Mouse (Mus musculus) forebrain, embryonic 14.5 days (tissue): ENCODE data around the gene Igf2bp2. TPM values are rescaled to one million over a fixed set of nuclear protein-coding genes. Genes with fewer than 3 reads are reported as not detected.

Source experiments
- ATAC-seq: fragments of 200-750 bp; cut with Nextera tagmentation; 2 replicates; pipeline ENCODE4 v1.8.0; 2017; ENCODE audit warnings: mild to moderate bottlenecking, moderate library complexity
- DNase-seq: peaks from one replicate; pipeline ENCODE4 v3.0.0-alpha.2; 2015; ENCODE audit warnings: low spot score
- H3K27ac ChIP-seq: fragments of 300-500 bp; sonication (generic); 2 replicates; pipeline ENCODE4 v1.5.1; 2014; ENCODE audit warnings: low read depth, mild to moderate bottlenecking, control low read depth, low read length, moderate library complexity
- H3K27me3 ChIP-seq: fragments of 300-500 bp; sonication (generic); replicated peaks from 2 replicates; pipeline ENCODE4 v1.6.1; 2014; ENCODE audit warnings: low read length, control low read depth, mixed read lengths; ENCODE audit not compliant: control insufficient read depth, insufficient read depth
- H3K36me3 ChIP-seq: fragments of 300-500 bp; sonication (generic); 2 replicates; pipeline ENCODE4 v1.6.1; 2014; ENCODE audit warnings: low read length, control low read depth; ENCODE audit not compliant: control insufficient read depth, insufficient read depth
- H3K4me1 ChIP-seq: fragments of 300-500 bp; sonication (generic); 2 replicates; pipeline ENCODE4 v1.6.1; 2014; ENCODE audit warnings: antibody characterized with exemption, low read length, control low read depth; ENCODE audit not compliant: control insufficient read depth, insufficient read depth
- H3K4me2 ChIP-seq: fragments of 300-500 bp; sonication (generic); 2 replicates; pipeline ENCODE4 v1.6.1; 2014; ENCODE audit warnings: mild to moderate bottlenecking, control low read depth, low read length
- H3K4me3 ChIP-seq: fragments of 300-500 bp; sonication (generic); 2 replicates; pipeline ENCODE4 v1.5.1; 2014; ENCODE audit warnings: low read depth, low read length, control low read depth
- H3K9ac ChIP-seq: fragments of 300-500 bp; sonication (generic); 2 replicates; pipeline ENCODE4 v1.6.1; 2014; ENCODE audit warnings: mild to moderate bottlenecking, low read length, control low read depth, moderate library complexity
- H3K9me3 ChIP-seq: fragments of 300-500 bp; sonication (generic); replicated peaks from 2 replicates; pipeline ENCODE4 v1.6.1; 2016; ENCODE audit warnings: low read length, control low read depth, mixed read lengths; ENCODE audit not compliant: control insufficient read depth
- WGBS: fragments of 180-500 bp; shearing (Covaris S2); extraction: QIAGEN DNeasy Blood & Tissue Kit; methylation state at CpG from one replicate; pipeline ENCODE4 v1.1.7; 2014; 5-methylcytosine and 5-hydroxymethylcytosine counted together
- polyA plus RNA-seq: library from polyadenylated mRNA; unstranded; fragments of >200 nt; fragmentation: Nextera tagmentation; extraction: Ambion mirVana; gene quantifications from 2 replicates; pipeline ENCODE4 v1.2.1, GENCODE M21; 2014

The Igf2bp2 gene
- polyA plus RNA-seq, 1 experiment from 2014 or later: 25.1 TPM

DNA sequence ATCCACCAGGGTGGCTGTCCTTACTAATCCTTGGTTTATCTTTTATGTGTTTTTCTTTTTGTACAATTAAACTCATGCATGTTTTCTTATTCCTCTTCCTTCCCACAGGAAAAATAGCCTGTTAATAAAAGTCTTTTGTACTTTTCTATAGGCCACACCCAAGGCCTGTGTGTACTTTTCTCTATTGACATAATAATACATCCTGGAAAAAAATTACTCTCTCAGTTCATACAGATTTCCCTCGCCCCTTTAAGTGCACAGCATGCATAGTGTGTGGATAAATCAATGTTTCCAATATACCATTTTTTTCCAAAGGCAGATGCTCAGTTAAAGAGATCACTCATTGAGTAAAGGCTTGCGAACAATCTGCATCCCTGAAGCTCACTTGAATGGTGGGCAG, 14.9 kb upstream of the Igf2bp2 start:
- WGBS: 89% methylated on average over 2 of the region's 2 CpGs
- no peak overlapping the region for H3K27ac ChIP-seq
- H3K4me1 ChIP-seq: no peaks in the 10 kb centered on the region
- no peak overlapping the region for H3K4me3 ChIP-seq
- H3K9ac ChIP-seq: no peak overlapping the region
- H3K4me2 ChIP-seq: no peak overlapping the region
- no peak for ATAC-seq
- no peaks in the 10 kb centered on the region for H3K27me3 ChIP-seq
- no peak for DNase-seq
- no peaks in the 10 kb centered on the region for H3K36me3 ChIP-seq
- H3K9me3 ChIP-seq: 0 out of 2 replicates have a peak, but pooled peaks cover 3% of the 10 kb centered on the region

DNA sequence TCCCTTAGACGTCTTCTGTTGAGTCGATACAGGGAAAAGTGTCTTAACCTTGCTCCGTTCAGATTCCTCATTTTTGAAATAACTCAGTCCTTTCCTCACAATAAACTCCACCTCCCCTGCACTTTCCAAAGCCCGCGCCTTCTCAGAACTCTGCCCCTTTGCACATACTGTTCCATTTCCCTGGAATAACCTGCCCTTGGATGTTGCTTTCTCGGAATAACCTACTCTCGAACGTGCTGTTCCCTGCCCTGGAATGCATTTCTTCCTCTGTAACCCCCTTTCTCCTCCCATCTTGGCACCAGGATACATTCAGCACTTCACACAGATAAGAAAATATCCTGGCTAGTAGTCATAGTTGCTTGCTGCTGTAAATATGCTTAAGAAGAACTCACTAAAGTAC, 5.6 kb upstream of the Igf2bp2 start:
- H3K27me3 ChIP-seq: no peaks in the 10 kb centered on the region
- ATAC-seq (no peak), DNase-seq (no peak)
- no peak overlapping the region for H3K9ac ChIP-seq
- WGBS: 95% methylated on average over 8 of the region's 8 CpGs
- H3K4me2 ChIP-seq: no peak overlapping the region
- no peaks in the 10 kb centered on the region for H3K9me3 ChIP-seq
- H3K36me3 ChIP-seq: no peaks in the 10 kb centered on the region
- H3K27ac ChIP-seq: no peak overlapping the region
- no peak overlapping the region for H3K4me3 ChIP-seq
- peaks cover 5% of the 10 kb centered on the region; the same call in 1 of the 2 replicates for H3K4me1 ChIP-seq

DNA sequence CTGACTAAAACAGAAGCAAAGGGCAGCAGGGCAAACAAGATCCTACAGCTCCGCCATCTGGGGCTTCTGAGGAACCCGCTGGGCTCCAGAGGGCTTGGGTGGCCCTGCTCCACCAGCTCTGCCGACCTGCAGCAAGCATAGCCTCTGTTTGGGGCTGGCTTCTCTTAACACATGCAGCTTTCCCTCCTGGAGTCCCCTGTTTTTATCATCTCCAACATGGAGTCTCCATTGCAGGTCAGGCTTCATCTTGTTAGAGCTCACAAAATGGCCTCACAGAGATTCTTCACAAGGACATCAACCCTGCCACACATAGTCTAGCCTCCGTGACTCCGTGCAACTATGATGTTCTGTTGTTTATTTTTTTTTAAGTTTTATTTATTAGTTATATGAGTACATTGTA, 2.5 kb upstream of the Igf2bp2 start:
- Histone ChIP-seq H3K9ac (no peak overlapping the region), H3K9me3 (no peaks in the 10 kb centered on the region), H3K4me2 (no peak overlapping the region), H3K27ac (no peak overlapping the region), H3K4me1 (peaks cover 6% of the 10 kb centered on the region; the same call in 1 of the 2 replicates), H3K27me3 (no peaks in the 10 kb centered on the region), H3K36me3 (no peaks in the 10 kb centered on the region), H3K4me3 (no peak overlapping the region)
- WGBS: 86% methylated on average over 5 of the region's 5 CpGs
- no peak for DNase-seq
- ATAC-seq: no peak

DNA sequence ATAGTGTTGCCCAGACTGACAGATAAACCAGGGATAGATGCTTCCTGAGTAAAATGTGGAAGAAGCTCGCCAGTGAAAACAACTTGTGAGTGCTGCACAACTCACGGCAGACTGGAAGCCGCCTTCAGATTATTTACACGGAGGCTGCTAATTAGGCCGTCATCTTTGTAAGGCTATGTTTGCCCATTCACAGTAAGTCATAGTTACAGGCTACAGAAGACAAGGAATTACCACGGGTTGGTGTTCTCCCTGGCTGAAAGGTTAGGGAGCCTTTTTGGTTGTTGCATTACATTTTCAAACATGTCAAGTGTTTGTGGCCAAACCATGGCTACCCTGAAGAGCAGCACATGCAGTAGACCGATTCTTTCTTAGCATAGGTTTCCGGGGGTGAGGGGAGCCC, 1.3 kb upstream of the Igf2bp2 start:
- no peak for DNase-seq
- Histone ChIP-seq H3K9me3 (no peaks in the 10 kb centered on the region), H3K9ac (no peak overlapping the region; the same call in 1 of the 2 replicates), H3K4me1 (peaks cover 10% of the 10 kb centered on the region), H3K27me3 (no peaks in the 10 kb centered on the region), H3K36me3 (no peaks in the 10 kb centered on the region), H3K4me2 (peak overlapping the region; percentile 80; the same call in 1 of the 2 replicates), H3K4me3 (no peak overlapping the region), H3K27ac (no peak overlapping the region)
- 29% methylated on average over 8 of the region's 8 CpGs for WGBS
- ATAC-seq: no peak

DNA sequence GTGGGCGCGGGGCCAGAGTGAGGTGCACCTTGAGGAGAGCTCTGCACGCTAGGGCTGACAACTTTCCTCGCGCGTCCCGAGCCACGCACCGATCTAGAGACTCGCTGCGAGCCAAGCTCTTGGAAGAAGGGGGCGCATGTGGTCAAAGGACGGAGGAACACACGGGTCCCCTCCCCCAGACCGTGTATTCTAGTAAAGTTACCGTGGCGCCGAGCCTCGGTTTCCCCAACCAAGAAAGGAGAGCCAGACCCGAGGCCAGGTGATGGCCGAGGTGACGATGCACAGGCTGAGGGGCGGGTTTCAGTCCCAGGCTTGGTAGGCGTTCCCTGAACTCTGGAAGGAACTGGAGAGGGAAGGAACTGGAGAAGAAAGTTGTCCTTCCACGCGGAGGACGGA, 355 bp upstream of the Igf2bp2 start:
- ATAC-seq (peak; percentile 58; the same call in 1 of the 2 replicates), DNase-seq (peak; percentile 75)
- peak overlapping the region; percentile 90 for H3K27ac ChIP-seq
- WGBS: under 1% methylated on average over 27 of the region's 27 CpGs
- H3K27me3 ChIP-seq: no peaks in the 10 kb centered on the region
- peak overlapping the region; percentile 80 for H3K4me2 ChIP-seq
- H3K4me1 ChIP-seq: peaks cover 12% of the 10 kb centered on the region
- peak overlapping the region; percentile 97 for H3K4me3 ChIP-seq
- H3K36me3 ChIP-seq: no peaks in the 10 kb centered on the region
- peak overlapping the region; percentile 97 for H3K9ac ChIP-seq
- H3K9me3 ChIP-seq: no peaks in the 10 kb centered on the region

DNA sequence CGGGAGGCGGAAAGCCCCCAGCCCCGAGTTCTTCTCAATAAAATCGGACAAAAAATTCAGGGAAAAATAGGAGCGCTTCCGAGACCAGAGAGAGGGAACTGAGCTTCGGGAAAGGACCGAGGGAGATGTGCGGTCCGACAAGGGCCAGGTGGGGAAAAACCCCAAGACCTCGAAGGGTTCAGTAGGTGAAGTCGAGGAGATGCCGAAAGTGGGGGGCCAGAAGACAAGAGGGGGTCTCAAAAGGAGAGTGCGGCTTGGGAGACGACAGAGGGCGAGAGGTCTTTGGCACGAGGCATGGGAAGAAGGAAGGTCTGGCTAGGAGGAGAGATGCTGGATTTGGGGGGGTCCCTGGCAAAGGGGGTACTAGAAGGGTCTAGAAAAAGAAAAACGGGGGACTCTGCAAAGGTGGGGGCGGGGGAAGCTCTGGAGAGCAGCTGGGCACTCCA, 1.0 kb downstream of the Igf2bp2 start:
- Histone ChIP-seq H3K4me1 (peaks cover 12% of the 10 kb centered on the region), H3K27ac (peak overlapping the region; percentile 90), H3K27me3 (no peaks in the 10 kb centered on the region), H3K9ac (peak overlapping the region; percentile 97), H3K4me2 (peak overlapping the region; percentile 80), H3K4me3 (peak overlapping the region; percentile 97), H3K36me3 (no peaks in the 10 kb centered on the region), H3K9me3 (no peaks in the 10 kb centered on the region)
- DNase-seq (peak; percentile 50), ATAC-seq (peak; percentile 1; the same call in 1 of the 2 replicates)
- 0% methylated on average over 19 of the region's 19 CpGs for WGBS

DNA sequence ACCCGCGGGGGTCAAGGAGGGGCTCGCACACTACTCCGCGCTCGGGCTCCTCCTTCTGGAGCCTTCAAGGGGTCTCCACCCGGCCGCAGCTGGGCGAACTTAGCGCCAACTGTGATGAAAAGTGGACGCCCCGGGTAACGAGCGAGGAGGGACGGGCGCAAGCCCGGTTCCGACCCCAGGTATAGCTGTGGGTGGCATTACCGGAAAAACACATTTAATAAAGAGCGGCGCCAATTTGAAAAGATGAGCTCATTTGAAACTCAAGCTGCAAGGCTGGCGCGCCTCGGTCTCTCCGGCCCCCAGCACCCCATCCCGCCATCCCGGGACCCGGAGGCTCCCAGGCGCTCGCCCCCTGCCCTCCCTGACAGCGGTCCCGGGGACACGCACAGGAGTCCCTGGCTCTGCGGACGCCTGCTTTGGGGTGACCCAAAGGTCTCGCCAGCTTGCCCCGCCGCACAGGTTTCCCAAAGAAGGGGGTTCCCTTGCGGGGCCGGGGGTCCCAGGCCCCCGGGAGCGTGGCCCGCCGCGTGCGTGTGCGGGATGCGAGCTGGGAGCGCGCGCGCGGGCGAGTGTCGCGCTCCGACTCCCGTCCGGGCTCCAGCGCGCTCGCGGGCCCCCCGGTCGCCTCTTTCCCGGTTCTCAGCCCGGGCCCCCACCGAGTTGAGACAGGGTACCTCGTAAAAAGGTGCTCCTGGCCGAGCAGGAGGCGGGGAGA, 1.6 kb downstream of the Igf2bp2 start:
- Histone ChIP-seq H3K27me3 (no peaks in the 10 kb centered on the region), H3K4me1 (peaks cover 12% of the 10 kb centered on the region), H3K4me2 (peak overlapping the region; percentile 80), H3K9me3 (no peaks in the 10 kb centered on the region), H3K27ac (peak overlapping the region; percentile 90), H3K36me3 (no peaks in the 10 kb centered on the region), H3K4me3 (peak overlapping the region; percentile 97), H3K9ac (peak overlapping the region; percentile 97)
- ATAC-seq (peak; percentile 27; the same call in 1 of the 2 replicates), DNase-seq (peak; percentile 55)
- WGBS: under 1% methylated on average over 70 of the region's 71 CpGs

DNA sequence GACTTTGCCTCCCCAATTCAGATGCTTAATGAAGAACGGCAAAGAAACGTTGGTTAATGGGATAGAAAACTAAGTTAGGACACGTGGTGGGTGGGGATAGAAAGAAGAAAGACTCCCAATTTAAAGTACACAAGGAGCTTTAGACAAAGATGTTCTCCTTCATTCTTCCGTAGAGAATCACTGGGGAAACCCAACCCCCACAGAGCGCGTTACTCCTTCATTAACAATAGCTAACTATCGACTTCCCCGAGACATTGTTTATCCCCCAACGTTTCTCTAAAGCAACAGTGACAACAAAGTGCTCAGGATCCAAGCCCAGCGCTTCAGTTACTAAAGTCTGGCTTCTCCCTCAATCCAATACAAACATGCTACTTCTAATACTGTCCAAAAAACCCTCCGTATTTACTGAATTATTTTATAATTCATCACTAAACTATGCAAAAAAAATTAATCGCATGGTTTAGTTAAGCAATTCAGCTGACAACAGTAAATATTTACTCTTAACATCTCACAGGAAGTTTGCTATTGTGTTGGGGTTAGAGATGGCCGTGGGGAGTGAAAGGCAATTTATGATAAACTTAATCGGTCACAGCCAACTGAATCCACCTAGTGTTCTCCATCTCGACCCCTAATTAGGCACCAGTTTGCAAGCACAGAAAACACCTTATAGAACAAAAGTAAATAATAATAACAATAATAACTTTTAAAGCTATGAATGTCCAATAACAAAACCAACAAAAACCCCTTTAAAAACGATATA, 2.5 kb downstream of the Igf2bp2 start:
- H3K27ac ChIP-seq: no peak overlapping the region
- H3K4me3 ChIP-seq: peak overlapping the region; percentile 97
- H3K4me2 ChIP-seq: peak overlapping the region; percentile 80
- under 1% methylated on average over 16 of the region's 16 CpGs for WGBS
- DNase-seq (peak; percentile 32), ATAC-seq (no peak)
- H3K36me3 ChIP-seq: no peaks in the 10 kb centered on the region
- H3K27me3 ChIP-seq: no peaks in the 10 kb centered on the region
- H3K4me1 ChIP-seq: peaks cover 12% of the 10 kb centered on the region
- H3K9ac ChIP-seq: peak overlapping the region; percentile 97
- H3K9me3 ChIP-seq: no peaks in the 10 kb centered on the region
